23 mouse cellular contexts compared by ENCODE assay signal in the genomic region with DNA sequence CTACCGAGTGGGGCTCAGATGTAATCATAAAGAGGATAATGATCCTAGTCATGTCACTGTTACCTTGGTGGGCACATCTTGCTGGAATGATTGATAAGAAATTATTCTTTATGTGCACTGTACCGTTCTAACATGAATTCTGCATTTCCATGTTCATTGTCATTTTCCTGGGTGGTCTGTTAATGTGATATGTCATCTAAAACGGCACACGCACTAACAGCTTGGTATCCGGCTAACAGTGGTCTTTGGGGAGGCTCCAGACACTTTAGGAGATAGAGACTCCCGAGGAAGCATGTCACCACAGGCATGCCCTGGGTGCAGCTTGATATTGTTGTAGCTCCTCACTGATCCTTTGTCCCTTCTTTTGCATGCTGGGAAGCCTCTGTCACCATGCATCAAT.
"Had no signal": no experiment of that assay in that cellular context is flagged by ENCODE, and none has a peak within 500 bp of the region (broad histone marks: within the 10 kb centered on the region; RNA-seq: fewer than 3 reads in every experiment).

No protein-coding gene starts in this region.

- ATAC-seq: forebrain, postnatal 0 days; hindbrain, postnatal 0 days; liver, embryonic 12.5 days had no signal

- H3K4me1 ChIP-seq: heart, embryonic 13.5 days; heart, embryonic 15.5 days; hindbrain, embryonic 13.5 days; hindbrain, embryonic 15.5 days; limb, embryonic 13.5 days; limb, embryonic 15.5 days; liver, embryonic 12.5 days had no signal

- H3K27me3 ChIP-seq: heart, embryonic 13.5 days; heart, embryonic 15.5 days; hindbrain, embryonic 13.5 days; hindbrain, embryonic 15.5 days; limb, embryonic 13.5 days; limb, embryonic 15.5 days; liver, embryonic 12.5 days had no signal

- H3K27ac ChIP-seq: heart, adult 2 months; heart, embryonic 13.5 days; heart, embryonic 15.5 days; hindbrain, embryonic 13.5 days; hindbrain, embryonic 15.5 days; hindbrain, postnatal 0 days; limb, embryonic 13.5 days; limb, embryonic 15.5 days; liver, embryonic 12.5 days; liver, embryonic 14.5 days had no signal

- H3K9ac ChIP-seq: forebrain, postnatal 0 days; heart, embryonic 13.5 days; heart, embryonic 15.5 days; hindbrain, embryonic 13.5 days; hindbrain, embryonic 15.5 days; limb, embryonic 13.5 days; limb, embryonic 15.5 days; liver, embryonic 12.5 days; liver, embryonic 14.5 days had no signal

- DNase-seq: forebrain, postnatal 0 days; gastrocnemius, postnatal 14 days; gastrocnemius, postnatal 36 days; heart, adult 11 months; heart, adult 2 months; heart, postnatal 14 days; heart, postnatal 36 days; kidney, adult 11 months; kidney, adult 2 months; kidney, postnatal 36 days; layer of hippocampus, adult 9-11 months; layer of hippocampus, postnatal 36 days; left cerebral cortex, postnatal 4 days had no signal

- H3K9me3 ChIP-seq: heart, embryonic 13.5 days; heart, embryonic 15.5 days; hindbrain, embryonic 13.5 days; hindbrain, embryonic 15.5 days; limb, embryonic 13.5 days; limb, embryonic 15.5 days; liver, embryonic 12.5 days had no signal

- H3K4me2 ChIP-seq: heart, embryonic 11.5 days; heart, embryonic 13.5 days; heart, embryonic 15.5 days; hindbrain, embryonic 13.5 days; hindbrain, embryonic 15.5 days; limb, embryonic 13.5 days; limb, embryonic 15.5 days; liver, embryonic 12.5 days had no signal

- H3K36me3 ChIP-seq: heart, embryonic 13.5 days; heart, embryonic 15.5 days; hindbrain, embryonic 13.5 days; hindbrain, embryonic 15.5 days; limb, embryonic 13.5 days; limb, embryonic 15.5 days; liver, embryonic 12.5 days had no signal

- H3K4me3 ChIP-seq: heart, adult 2 months; heart, embryonic 13.5 days; heart, embryonic 15.5 days; hindbrain, embryonic 13.5 days; hindbrain, embryonic 15.5 days; limb, embryonic 13.5 days; limb, embryonic 15.5 days; liver, embryonic 12.5 days had no signal
